Mouse (Mus musculus): ENCODE measurements around the gene Ptges3. TPM values are rescaled to one million over a fixed set of nuclear protein-coding genes. Genes with fewer than 3 reads are reported as not detected.
"Not testable (repeated sequence)": the region's sequence is repeated elsewhere in the genome, so short reads cannot be mapped to it uniquely, and the experiment has no call there.

Gene Ptges3
- polyA plus RNA-seq, 1 experiment from 2014 or later = 448 TPM

GRCm38 (mm10) chr10:128062221-128062989, 3.7 kb downstream of the Ptges3 start:
- peaks cover 7% of the 10 kb centered on the region for H3K36me3 ChIP-seq
- no peak overlapping the region for H3K4me3 ChIP-seq
- no peaks in the 10 kb centered on the region for H3K9me3 ChIP-seq
- WGBS = 96% methylated on average over 6 of the region's 6 CpGs
- ATAC-seq (ENCODE audit: low read depth) = no peak
- H3K4me1 ChIP-seq (replicated peaks) = peaks cover 34% of the 10 kb centered on the region
- no peak overlapping the region for H3K9ac ChIP-seq
- H3K27ac ChIP-seq (replicated peaks) = no peak overlapping the region
- H3K27me3 ChIP-seq = no peaks in the 10 kb centered on the region
- H3K4me2 ChIP-seq = no peak overlapping the region

- no peaks in the 10 kb centered on the region for H3K9me3 ChIP-seq
- peaks cover 30% of the 10 kb centered on the region for H3K36me3 ChIP-seq
- H3K9ac ChIP-seq = no peak overlapping the region
- no peak overlapping the region for H3K27ac ChIP-seq (replicated peaks)
- no peaks in the 10 kb centered on the region for H3K27me3 ChIP-seq
- H3K4me1 ChIP-seq (replicated peaks) = peaks cover 9% of the 10 kb centered on the region
- WGBS = 74% methylated on average over 5 of the region's 5 CpGs
- H3K4me2 ChIP-seq = no peak overlapping the region
- ATAC-seq (ENCODE audit: low read depth) = no peak
- no peak overlapping the region for H3K4me3 ChIP-seq
Observed at GRCm38 (mm10) chr10:128066072-128066471, 7.3 kb downstream of the Ptges3 start.

GRCm38 (mm10) chr10:128069201-128069600, 10.4 kb downstream of the Ptges3 start:
- Histone ChIP-seq H3K27me3 (no peaks in the 10 kb centered on the region), H3K9me3 (no peaks in the 10 kb centered on the region), H3K9ac (no peak overlapping the region), H3K4me1 (replicated peaks) (no peaks in the 10 kb centered on the region; the same call in 1 of the 2 replicates), H3K4me2 (no peak overlapping the region), H3K27ac (replicated peaks) (no peak overlapping the region), H3K36me3 (peaks cover 53% of the 10 kb centered on the region), H3K4me3 (no peak overlapping the region)
- 95% methylated on average over 4 of the region's 4 CpGs for WGBS
- ATAC-seq (ENCODE audit: low read depth) = no peak

DNA sequence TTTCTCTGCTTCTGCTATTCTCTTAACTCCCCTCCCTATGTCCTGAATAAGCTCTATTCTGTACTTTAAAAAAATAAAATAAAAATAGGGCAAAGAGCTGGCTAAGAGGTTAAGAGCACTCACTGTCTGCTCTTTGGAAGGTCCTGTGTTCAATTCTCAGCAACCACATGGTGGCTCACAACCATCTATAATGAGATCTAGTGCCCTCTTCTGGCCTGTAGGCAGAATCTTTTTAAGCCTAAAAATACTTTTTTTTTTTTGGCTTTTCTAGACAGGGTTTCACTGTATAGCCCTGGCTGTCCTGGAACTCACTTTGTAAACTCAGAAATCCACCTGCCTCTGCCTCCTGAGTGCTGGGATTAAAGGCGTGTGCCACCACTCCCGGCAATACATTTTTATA, 11.7 kb downstream of the Ptges3 start:
- not testable (repeated sequence) for ATAC-seq (ENCODE audit: low read depth); H3K9me3 ChIP-seq; H3K27ac ChIP-seq (replicated peaks); H3K27me3 ChIP-seq; H3K4me1 ChIP-seq (replicated peaks); H3K4me3 ChIP-seq; H3K9ac ChIP-seq; H3K4me2 ChIP-seq
- H3K36me3 ChIP-seq = peaks cover 57% of the 10 kb centered on the region
- 96% methylated on average over 2 of the region's 2 CpGs for WGBS

DNA sequence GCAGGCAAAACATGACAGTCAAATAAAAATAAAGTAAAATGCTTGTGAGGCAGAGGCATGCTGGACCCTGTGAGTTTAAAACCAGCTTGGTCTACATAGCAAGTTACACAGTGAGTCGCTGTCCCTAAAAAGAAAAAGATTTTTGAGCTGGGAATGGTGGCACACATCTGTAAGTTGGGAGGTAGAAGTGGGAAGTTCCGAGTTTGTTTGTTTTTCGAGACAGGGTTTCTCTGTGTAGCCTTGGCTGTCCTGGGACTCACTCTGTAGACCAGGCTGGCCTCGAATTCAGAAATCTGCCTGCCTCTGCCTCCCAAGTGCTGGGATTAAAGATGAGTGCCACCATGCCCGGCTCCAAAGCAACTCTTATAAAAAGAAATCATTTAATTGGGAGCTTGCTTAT, 19.5 kb downstream of the Ptges3 start:
- not testable (repeated sequence) for H3K4me1 ChIP-seq (replicated peaks); H3K4me2 ChIP-seq; ATAC-seq (ENCODE audit: low read depth); H3K27ac ChIP-seq (replicated peaks); H3K9me3 ChIP-seq; H3K27me3 ChIP-seq; H3K4me3 ChIP-seq; H3K9ac ChIP-seq
- H3K36me3 ChIP-seq = peaks cover 30% of the 10 kb centered on the region
- WGBS = 86% methylated on average over 5 of the region's 5 CpGs

GRCm38 (mm10) chr10:128080496-128080895, 21.7 kb downstream of the Ptges3 start:
- Histone ChIP-seq H3K4me2 (no peak overlapping the region), H3K4me1 (replicated peaks) (peaks cover 23% of the 10 kb centered on the region), H3K27ac (replicated peaks) (no peak overlapping the region), H3K36me3 (peaks cover 25% of the 10 kb centered on the region), H3K9ac (no peak overlapping the region), H3K27me3 (no peaks in the 10 kb centered on the region), H3K4me3 (no peak overlapping the region), H3K9me3 (no peaks in the 10 kb centered on the region)
- 83% methylated on average over 1 of the region's 1 CpGs for WGBS
- no peak for ATAC-seq (ENCODE audit: low read depth)

- no peak for ATAC-seq (ENCODE audit: low read depth)
- peaks cover 35% of the 10 kb centered on the region for H3K36me3 ChIP-seq
- peak overlapping the region; percentile 85; the same call in 1 of the 2 replicates for H3K27ac ChIP-seq (replicated peaks)
- H3K27me3 ChIP-seq = no peaks in the 10 kb centered on the region
- H3K4me2 ChIP-seq = peak overlapping the region; percentile 74
- peak overlapping the region; percentile 85 for H3K4me3 ChIP-seq
- no peaks in the 10 kb centered on the region for H3K9me3 ChIP-seq
- 60% methylated on average over 6 of the region's 6 CpGs for WGBS
- H3K4me1 ChIP-seq (replicated peaks) = peaks cover 24% of the 10 kb centered on the region
- peak overlapping the region; percentile 79 for H3K9ac ChIP-seq
Observed at GRCm38 (mm10) chr10:128081807-128082476, 23.2 kb downstream of the Ptges3 start.

DNA sequence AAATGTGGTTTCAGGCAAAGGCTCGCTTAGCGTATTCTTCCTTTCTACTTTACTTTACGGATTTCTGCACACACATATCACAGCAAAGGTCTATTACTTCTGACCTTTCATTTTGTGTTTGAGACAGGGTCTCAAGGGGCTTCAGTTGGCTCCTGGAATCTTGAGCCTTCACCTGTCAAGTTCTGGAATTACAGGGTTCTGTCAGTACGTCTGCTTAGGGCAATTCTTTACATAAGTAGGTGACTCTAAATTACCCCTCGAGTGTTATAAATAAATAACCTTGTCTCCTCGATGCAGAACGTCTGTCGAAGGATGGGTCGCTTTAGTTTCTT, 23.7 kb downstream of the Ptges3 start:
- Histone ChIP-seq H3K9me3 (no peaks in the 10 kb centered on the region), H3K4me3 (peak overlapping the region; percentile 85), H3K27ac (replicated peaks) (peak overlapping the region; percentile 85), H3K4me2 (peak overlapping the region; percentile 74), H3K9ac (peak overlapping the region; percentile 79), H3K27me3 (no peaks in the 10 kb centered on the region), H3K36me3 (peaks cover 35% of the 10 kb centered on the region), H3K4me1 (replicated peaks) (peaks cover 24% of the 10 kb centered on the region)
- no peak for ATAC-seq (ENCODE audit: low read depth)
- 19% methylated on average over 9 of the region's 9 CpGs for WGBS

- H3K9ac ChIP-seq = peak within 1 kb of the TSS; percentile 97
- peak within 1 kb of the TSS; percentile 89 for H3K27ac ChIP-seq (replicated peaks)
- H3K4me1 ChIP-seq (replicated peaks) = peaks cover 24% of the 10 kb centered on the region
- peak; percentile 99 for ATAC-seq (ENCODE audit: low read depth)
- peak within 1 kb of the TSS; percentile 85 for H3K4me3 ChIP-seq
- no peaks in the 10 kb centered on the region for H3K9me3 ChIP-seq
- H3K36me3 ChIP-seq = peaks cover 35% of the 10 kb centered on the region
- WGBS = 0% methylated on average over 34 of the region's 34 CpGs
- no peaks in the 10 kb centered on the region for H3K27me3 ChIP-seq
- peak within 1 kb of the TSS; percentile 96 for H3K4me2 ChIP-seq
Observed at GRCm38 (mm10) chr10:128082880-128083421, 24.2 kb downstream of the Ptges3 start, which contains the start of gene Atp5b. Atp5b (plus strand) TSS chr10:128083273.

- WGBS = under 1% methylated on average over 22 of the region's 22 CpGs
- H3K9me3 ChIP-seq = no peaks in the 10 kb centered on the region
Observed at GRCm38 (mm10) chr10:128083688-128084087, 24.9 kb downstream of the Ptges3 start.

GRCm38 (mm10) chr10:128084160-128084559, 25.4 kb downstream of the Ptges3 start:
- WGBS = 5% methylated on average over 3 of the region's 3 CpGs
- peaks cover 24% of the 10 kb centered on the region for H3K4me1 ChIP-seq (replicated peaks)
- no peak overlapping the region for H3K27ac ChIP-seq (replicated peaks)
- H3K9ac ChIP-seq = peak overlapping the region; percentile 97
- H3K9me3 ChIP-seq = no peaks in the 10 kb centered on the region
- peak overlapping the region; percentile 85 for H3K4me3 ChIP-seq
- peak overlapping the region; percentile 96 for H3K4me2 ChIP-seq
- H3K27me3 ChIP-seq = no peaks in the 10 kb centered on the region
- ATAC-seq (ENCODE audit: low read depth) = no peak
- peaks cover 45% of the 10 kb centered on the region for H3K36me3 ChIP-seq

More at GRCm38 (mm10) chr10:128083688-128084087, 24.9 kb downstream of the Ptges3 start:
- peak overlapping the region; percentile 85 for H3K4me3 ChIP-seq
- peaks cover 40% of the 10 kb centered on the region for H3K36me3 ChIP-seq
- H3K9ac ChIP-seq = peak overlapping the region; percentile 97
- peaks cover 24% of the 10 kb centered on the region for H3K4me1 ChIP-seq (replicated peaks)
- H3K27me3 ChIP-seq = no peaks in the 10 kb centered on the region
- peak overlapping the region; percentile 89 for H3K27ac ChIP-seq (replicated peaks)
- peak overlapping the region; percentile 96 for H3K4me2 ChIP-seq
- peak; percentile 9; the same call in 1 of the 2 replicates for ATAC-seq (ENCODE audit: low read depth)

DNA sequence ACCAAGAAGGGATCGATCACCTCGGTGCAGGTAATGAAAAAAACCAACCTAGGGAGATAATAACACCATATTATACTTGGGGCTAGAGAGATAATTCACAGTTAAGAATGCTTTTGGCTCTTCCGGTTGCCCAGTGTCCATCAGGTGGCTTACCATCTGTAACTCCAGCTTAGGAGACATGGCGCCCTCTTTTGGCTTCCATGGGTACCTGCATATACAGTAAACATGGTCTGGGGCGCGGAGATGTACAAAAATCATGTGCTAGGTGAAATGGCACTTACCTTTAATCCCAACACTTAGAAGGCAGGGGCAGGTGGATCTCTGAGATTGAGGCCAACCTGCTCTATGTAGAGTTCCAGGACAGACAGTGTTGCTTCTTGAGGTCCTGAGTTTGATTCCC, 27.6 kb downstream of the Ptges3 start:
- Histone ChIP-seq H3K4me1 (replicated peaks) (peaks cover 34% of the 10 kb centered on the region), H3K4me2 (no peak overlapping the region), H3K4me3 (no peak overlapping the region), H3K27ac (replicated peaks) (no peak overlapping the region), H3K27me3 (no peaks in the 10 kb centered on the region), H3K9me3 (no peaks in the 10 kb centered on the region), H3K36me3 (peaks cover 61% of the 10 kb centered on the region), H3K9ac (no peak overlapping the region)
- no peak for ATAC-seq (ENCODE audit: low read depth)
- WGBS = 76% methylated on average over 6 of the region's 6 CpGs
